Mouse (Mus musculus) kidney, adult 2 months (tissue): ENCODE data around the gene Ptprm. TPM values are rescaled to one million over a fixed set of nuclear protein-coding genes. Genes with fewer than 3 reads are reported as not detected.

ENCODE experiments used
- DNase-seq: peaks from one replicate; pipeline ENCODE4 v3.0.0; 2021
- H3K27ac ChIP-seq: fragments of 200-500 bp; 2 replicates; pipeline ENCODE4 v1.5.1; 2012; ENCODE audit warnings: low read depth, low read length, control low read depth, inconsistent platforms; ENCODE audit not compliant: insufficient read depth
- H3K27me3 ChIP-seq: fragments of 200-500 bp; replicated peaks from 2 replicates; pipeline ENCODE4 v1.6.1; 2012; ENCODE audit warnings: mild to moderate bottlenecking, moderate library complexity, low read length, inconsistent platforms; ENCODE audit not compliant: control insufficient read depth, insufficient read depth
- H3K36me3 ChIP-seq: fragments of 200-500 bp; 2 replicates; pipeline ENCODE4 v1.6.1; 2012; ENCODE audit warnings: mild to moderate bottlenecking, moderate library complexity, low read length, inconsistent platforms; ENCODE audit not compliant: control insufficient read depth, insufficient read depth
- H3K4me1 ChIP-seq: fragments of 200-500 bp; 2 replicates; pipeline ENCODE4 v1.6.1; 2011; ENCODE audit warnings: low read length; ENCODE audit not compliant: control insufficient read depth, insufficient read depth
- H3K4me3 ChIP-seq: fragments of 200-500 bp; 2 replicates; pipeline ENCODE4 v1.5.1; 2011; ENCODE audit warnings: mild to moderate bottlenecking, low read depth, low read length, control low read depth; ENCODE audit not compliant: insufficient read depth
- CTCF ChIP-seq: fragments of 200-500 bp; conservative IDR thresholded peaks from 2 replicates; pipeline ENCODE4 v1.5.1; 2011; ENCODE audit warnings: low read depth, mild to moderate bottlenecking, control low read depth, low read length, moderate library complexity, mixed read lengths; ENCODE audit not compliant: insufficient read depth, insufficient read length
- POLR2A ChIP-seq: fragments of 200-500 bp; IDR thresholded peaks from one replicate; pipeline ENCODE4 v1.6.1; 2011; ENCODE audit warnings: low read depth, low read length, control low read depth
- WGBS: fragments of 180-500 bp; shearing (Covaris S2); methylation state at CpG from one replicate; pipeline ENCODE4 v1.1.7; 2018; 5-methylcytosine and 5-hydroxymethylcytosine counted together
- polyA plus RNA-seq: library from polyadenylated mRNA; depleted of rRNA; stranded (reverse); fragments of >200 nt; gene quantifications from 2 replicates; pipeline ENCODE4 v1.2.3, GENCODE M21; 2012

Gene Ptprm
- polyA plus RNA-seq, 1 experiment: 9.6 TPM

DNA sequence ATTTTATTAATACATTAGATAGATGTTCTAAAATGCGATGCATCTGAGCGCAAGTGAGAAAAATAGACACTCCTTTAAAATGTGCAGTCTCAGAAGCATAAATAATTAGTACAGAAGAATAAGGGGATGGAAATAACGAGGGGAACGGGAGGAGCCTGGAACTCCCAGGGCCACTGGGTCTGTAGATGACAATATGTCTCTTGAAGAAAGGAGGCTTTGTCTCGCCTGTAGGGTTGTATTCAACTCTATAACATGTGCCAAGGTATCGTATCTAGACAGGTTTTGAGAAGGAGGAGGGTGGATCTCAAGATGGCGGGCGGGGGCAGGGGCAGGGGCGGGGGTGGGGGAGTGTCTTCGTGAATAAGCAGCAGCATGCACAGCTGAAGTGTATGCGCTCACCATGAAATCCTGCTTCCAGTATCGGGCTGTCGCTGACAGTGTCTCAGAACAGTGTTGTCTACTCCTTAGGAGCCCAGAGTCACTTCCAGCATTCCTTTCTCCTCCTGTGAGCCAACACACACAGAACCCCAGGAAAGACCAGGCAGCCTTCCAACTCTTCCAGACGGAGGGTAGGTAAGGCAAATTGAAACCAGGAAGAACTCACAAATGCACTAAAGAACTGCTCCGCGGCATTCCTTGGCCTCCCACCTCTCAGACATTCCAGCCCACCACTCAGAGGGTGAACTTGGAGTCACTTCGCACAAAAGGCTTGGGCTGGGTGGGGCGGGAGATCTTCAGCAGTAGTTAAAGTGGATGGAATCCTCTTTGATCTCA lies 50.7 kb downstream of the Ptprm start:
- no peak overlapping the region; the same call in 1 of the 2 replicates for H3K4me3 ChIP-seq
- TF ChIP-seq CTCF (no peak), POLR2A (no peak)
- WGBS: 64% methylated on average over 18 of the region's 18 CpGs
- no peaks in the 10 kb centered on the region for H3K36me3 ChIP-seq
- peak; percentile 64 for DNase-seq
- H3K4me1 ChIP-seq: peaks cover 4% of the 10 kb centered on the region; the same call in 1 of the 2 replicates
- no peaks in the 10 kb centered on the region for H3K27me3 ChIP-seq
- no peak overlapping the region for H3K27ac ChIP-seq

DNA sequence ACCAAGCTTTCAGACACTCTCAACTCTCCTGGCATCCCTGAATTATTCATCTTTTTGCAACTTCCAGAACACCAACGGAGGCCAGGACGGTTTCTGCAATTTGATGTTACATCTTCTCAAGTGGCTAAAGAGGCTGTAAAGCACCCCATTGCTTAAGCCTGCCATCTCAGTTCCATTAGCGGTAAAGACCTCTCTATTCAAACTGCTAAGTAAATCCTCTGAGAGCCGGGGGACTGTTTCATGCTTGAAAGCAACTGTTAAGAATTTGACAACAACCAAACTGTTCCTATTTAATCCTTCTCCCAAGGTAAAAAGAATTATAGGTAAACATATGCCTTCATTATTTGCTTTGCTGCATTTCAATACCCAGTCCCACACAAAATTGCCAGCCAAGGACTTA lies 51.7 kb downstream of the Ptprm start:
- 92% methylated on average over 4 of the region's 4 CpGs for WGBS
- Histone ChIP-seq H3K4me1 (peaks cover 4% of the 10 kb centered on the region; the same call in 1 of the 2 replicates), H3K4me3 (no peak overlapping the region), H3K27me3 (no peaks in the 10 kb centered on the region), H3K27ac (no peak overlapping the region), H3K36me3 (no peaks in the 10 kb centered on the region)
- TF ChIP-seq CTCF (no peak), POLR2A (no peak)
- DNase-seq: no peak

DNA sequence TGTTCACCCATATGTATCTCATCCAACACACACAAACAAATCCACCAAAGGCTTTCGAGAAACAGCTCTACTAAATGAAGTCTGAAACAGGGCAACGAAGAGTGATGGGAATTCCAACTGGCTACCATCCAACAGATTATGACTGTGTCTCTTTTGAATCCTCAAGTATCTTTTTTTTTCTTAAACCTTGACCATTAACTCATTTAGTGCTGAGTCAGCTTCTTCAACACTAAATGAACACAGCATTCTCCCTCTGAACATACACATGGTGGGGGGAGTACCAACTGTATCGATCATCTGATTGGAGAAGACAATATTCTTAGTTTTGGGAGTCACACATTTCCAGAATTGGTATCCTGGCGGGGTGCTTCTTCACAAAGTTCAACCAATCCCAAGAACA lies 52.2 kb downstream of the Ptprm start:
- no peak overlapping the region for H3K27ac ChIP-seq
- WGBS: 83% methylated on average over 4 of the region's 4 CpGs
- peaks cover 4% of the 10 kb centered on the region; the same call in 1 of the 2 replicates for H3K4me1 ChIP-seq
- no peak for TF ChIP-seq POLR2A
- TF ChIP-seq CTCF: no peak
- no peaks in the 10 kb centered on the region for H3K27me3 ChIP-seq
- no peaks in the 10 kb centered on the region for H3K36me3 ChIP-seq
- no peak for DNase-seq
- H3K4me3 ChIP-seq: no peak overlapping the region

DNA sequence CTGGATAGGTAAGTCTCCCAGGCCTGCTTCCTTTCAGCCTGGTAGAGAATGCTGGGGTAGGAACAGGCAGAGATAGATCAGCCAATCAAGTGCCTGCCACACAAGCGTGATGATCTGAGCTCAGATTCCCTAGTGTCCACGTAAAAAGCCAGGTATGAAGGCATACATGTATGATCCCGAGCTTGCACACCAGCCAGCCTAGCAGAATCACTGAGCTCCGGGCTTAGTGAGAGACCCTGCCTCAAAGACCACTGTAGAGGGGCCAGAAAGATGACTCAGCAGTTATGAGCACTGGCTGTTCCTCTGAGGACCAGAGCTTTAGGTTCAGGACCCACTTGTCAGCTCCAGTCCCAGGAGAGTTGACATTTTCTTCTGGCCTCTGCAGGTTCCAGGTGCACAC lies 52.9 kb downstream of the Ptprm start:
- DNase-seq: no peak
- H3K27me3 ChIP-seq: no peaks in the 10 kb centered on the region
- H3K4me1 ChIP-seq: peaks cover 4% of the 10 kb centered on the region; the same call in 1 of the 2 replicates
- 96% methylated on average over 4 of the region's 4 CpGs for WGBS
- H3K27ac ChIP-seq: no peak overlapping the region
- no peak overlapping the region for H3K4me3 ChIP-seq
- TF ChIP-seq POLR2A (no peak), CTCF (no peak)
- no peaks in the 10 kb centered on the region for H3K36me3 ChIP-seq

DNA sequence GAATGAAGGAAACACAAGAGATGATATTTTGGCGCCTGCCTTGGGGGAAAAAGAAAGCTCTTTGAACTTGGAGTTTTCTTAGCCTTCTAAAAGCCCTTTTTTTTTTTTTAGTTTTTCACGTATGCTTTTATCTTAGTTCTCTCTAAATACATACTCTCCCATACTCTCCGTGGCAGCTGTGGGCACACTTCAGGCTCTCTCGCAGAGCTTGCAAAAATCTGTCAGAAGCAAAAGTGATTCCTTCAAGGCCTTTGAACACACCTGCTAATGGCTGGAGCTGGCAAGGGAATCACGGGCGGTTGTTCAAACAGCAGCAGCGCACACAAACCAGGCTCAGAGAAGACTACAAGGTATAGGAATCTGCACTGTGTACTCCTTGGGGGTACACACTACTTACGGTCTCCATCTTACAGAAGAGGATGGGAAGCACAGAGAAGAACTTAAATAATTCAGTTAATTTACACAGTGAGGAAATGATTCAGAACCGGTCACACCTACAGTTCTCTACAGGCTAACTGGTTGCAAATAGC lies 55.9 kb downstream of the Ptprm start:
- no peak for DNase-seq
- H3K4me3 ChIP-seq: no peak overlapping the region
- no peaks in the 10 kb centered on the region for H3K36me3 ChIP-seq
- WGBS: 89% methylated on average over 9 of the region's 9 CpGs
- H3K4me1 ChIP-seq: no peaks in the 10 kb centered on the region
- no peaks in the 10 kb centered on the region for H3K27me3 ChIP-seq
- no peak overlapping the region for H3K27ac ChIP-seq
- no peak for TF ChIP-seq POLR2A
- TF ChIP-seq CTCF: no peak

DNA sequence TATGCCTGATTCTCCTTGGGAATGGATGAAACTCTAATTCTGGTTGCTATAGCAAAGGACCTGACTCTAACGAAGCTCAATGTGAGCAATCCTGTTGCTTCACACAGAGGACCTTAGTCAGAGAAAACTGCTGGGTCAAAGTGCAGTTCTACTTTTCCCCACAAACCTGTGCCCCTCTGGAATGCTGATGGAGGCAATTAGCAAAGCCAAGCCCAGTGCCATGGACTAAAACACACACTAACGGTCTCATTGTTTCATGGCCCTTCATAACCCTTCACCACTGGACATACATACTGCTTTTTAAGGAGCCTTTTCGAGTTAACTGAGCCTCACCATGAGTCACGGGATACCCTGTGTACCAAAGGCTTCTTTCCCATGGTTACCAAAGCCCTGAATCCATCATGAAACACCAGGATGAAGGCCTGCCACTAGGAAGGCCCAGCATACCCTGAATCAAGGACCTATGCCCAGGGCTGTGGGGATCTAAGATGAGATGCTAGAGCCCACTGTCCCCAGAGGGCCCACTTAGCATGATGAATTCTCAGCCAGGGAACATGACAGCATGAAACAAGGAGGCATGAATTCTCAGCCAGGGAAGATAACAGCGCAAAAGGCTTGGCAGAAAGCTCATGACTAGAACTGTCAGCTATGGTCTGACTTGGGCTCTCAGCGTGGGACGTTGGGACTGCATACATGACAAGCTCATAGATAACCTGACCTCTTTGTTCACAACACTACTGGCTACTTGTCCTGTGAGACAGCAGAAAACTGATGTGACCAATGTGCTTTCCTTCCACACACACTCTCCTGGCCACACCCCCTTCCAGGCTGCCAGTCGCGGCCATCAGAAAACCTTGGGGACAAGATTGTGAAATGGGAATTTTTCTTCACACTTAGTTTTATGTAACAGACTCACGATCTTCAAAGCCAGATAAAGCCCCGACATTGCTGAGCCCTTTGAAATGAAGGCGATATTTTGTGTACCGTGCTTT lies 57.4 kb downstream of the Ptprm start:
- peak; percentile 37 for DNase-seq
- Histone ChIP-seq H3K4me3 (no peak overlapping the region), H3K4me1 (no peaks in the 10 kb centered on the region), H3K36me3 (no peaks in the 10 kb centered on the region), H3K27me3 (no peaks in the 10 kb centered on the region), H3K27ac (no peak overlapping the region)
- WGBS: 87% methylated on average over 13 of the region's 13 CpGs
- TF ChIP-seq CTCF (no peak), POLR2A (no peak)
